ENCODE assay signal across 8 mouse cellular contexts in genomic region chr10:81568381-81569191, GRCm38 (mm10). TPM values are rescaled to one million over a fixed set of nuclear protein-coding genes. Genes with fewer than 3 reads are reported as not detected.
A peak's percentile ranks its signal among the peaks of the same experiment; 100 is the strongest.
DNase-seq lines count a peak whose midpoint lies in the region; ATAC-seq and TF ChIP-seq lines count a peak whose summit lies in the region.

No protein-coding gene starts in this region.

- ATAC-seq in cerebellum, adult (ENCODE audit: insufficient number of reproducible peaks, low FRiP score, low TSS enrichment): no peak
- ATAC-seq in intestine, embryonic 15.5 days: peak; percentile 11
- peak; percentile 4 for ATAC-seq in lung, embryonic 15.5 days (ENCODE audit: borderline replicate concordance, extremely low read depth, low FRiP score, low TSS enrichment)

- no peak for TF ChIP-seq CTCF in brain, embryonic 14.5 days (IDR thresholded peaks at IDR 0.05; ENCODE audit: borderline replicate concordance, extremely low read depth, insufficient read depth, insufficient read length)
- no peak for TF ChIP-seq CTCF in testis, adult 2 months (IDR thresholded peaks at IDR 0.05; ENCODE audit: control insufficient read depth, insufficient read depth, insufficient replicate concordance, low read depth, low read length)

- H3K4me1 ChIP-seq in intestine, embryonic 15.5 days (replicated peaks): peaks cover 66% of the 10 kb centered on the region
- H3K4me1 ChIP-seq in lung, embryonic 15.5 days: peaks cover 73% of the 10 kb centered on the region
- peaks cover 30% of the 10 kb centered on the region for H3K4me1 ChIP-seq in testis, adult 2 months (ENCODE audit: control insufficient read depth, insufficient read depth, low read length)

- H3K4me2 ChIP-seq in intestine, embryonic 15.5 days (replicated peaks): peak overlapping the region; percentile 44
- peak overlapping the region; percentile 38 for H3K4me2 ChIP-seq in lung, embryonic 15.5 days

- peak overlapping the region; percentile 83 for H3K27ac ChIP-seq in intestine, embryonic 15.5 days
- H3K27ac ChIP-seq in lung, embryonic 15.5 days: peak overlapping the region; percentile 96
- peak overlapping the region; percentile 33; the same call in 1 of the 2 replicates for H3K27ac ChIP-seq in testis, adult 2 months (ENCODE audit: control insufficient read depth, insufficient read depth, low read depth, low read length)

- H3K9me3 ChIP-seq in intestine, embryonic 15.5 days: no peaks in the 10 kb centered on the region
- no peaks in the 10 kb centered on the region for H3K9me3 ChIP-seq in lung, embryonic 15.5 days

- no peak overlapping the region for H3K4me3 ChIP-seq in intestine, embryonic 15.5 days (replicated peaks)
- no peak overlapping the region for H3K4me3 ChIP-seq in lung, embryonic 15.5 days
- H3K4me3 ChIP-seq in testis, adult 2 months (ENCODE audit: control insufficient read depth, low read depth, low read length): no peak overlapping the region

- H3K9ac ChIP-seq in intestine, embryonic 15.5 days: 0 out of 2 replicates have a peak overlapping the region, but pooled peaks have one; percentile 6
- H3K9ac ChIP-seq in lung, embryonic 15.5 days: no peak overlapping the region

- H3K27me3 ChIP-seq in intestine, embryonic 15.5 days (replicated peaks): 0 out of 2 replicates have a peak, but pooled peaks cover 3% of the 10 kb centered on the region
- H3K27me3 ChIP-seq in lung, embryonic 15.5 days: no peaks in the 10 kb centered on the region
- no peaks in the 10 kb centered on the region for H3K27me3 ChIP-seq in testis, adult 2 months (ENCODE audit: control insufficient read depth, insufficient read depth, low read length)

- DNase-seq in cerebellum, postnatal 10 days: peak; percentile 68 to 79
- DNase-seq in brain, embryonic 14.5 days (ENCODE audit: low read depth): peak; percentile 91
- DNase-seq in right cerebral cortex, postnatal 4 days: no peak
- no peak for DNase-seq in left cerebral cortex, adult 9 months (ENCODE audit: low spot score in 2 of 2)

- H3K36me3 ChIP-seq in intestine, embryonic 15.5 days: peaks cover 19% of the 10 kb centered on the region
- peaks cover 26% of the 10 kb centered on the region for H3K36me3 ChIP-seq in lung, embryonic 15.5 days
- no peaks in the 10 kb centered on the region for H3K36me3 ChIP-seq in testis, adult 2 months (ENCODE audit: control insufficient read depth, insufficient read depth, low read length)

- no peak for TF ChIP-seq POLR2A in brain, embryonic 14.5 days (IDR thresholded peaks at IDR 0.05; ENCODE audit: borderline replicate concordance, extremely low read depth, insufficient read depth, insufficient read length, poor library complexity, severe bottlenecking)
- no peak for TF ChIP-seq POLR2A in testis, adult 2 months (IDR thresholded peaks at IDR 0.05; ENCODE audit: control insufficient read depth, low read depth, low read length)

- 8% methylated on average over 16 of the region's 16 CpGs for WGBS in intestine, embryonic 15.5 days
- WGBS in lung, embryonic 15.5 days: 3% methylated on average over 16 of the region's 16 CpGs

RNA-seq across cellular contexts. Expression of gene Tle2, which starts 5.8 kb away (rescaled TPM):
- 82.1 and 123 TPM in 2 replicates for polyA plus RNA-seq in brain, embryonic 14.5 days (2012; rRNA removed)
- polyA plus RNA-seq in intestine, embryonic 15.5 days (2015; fragmentation: Nextera tagmentation; extraction: Ambion mirVana): 14.5 and 17.8 TPM in 2 replicates
- 39.3 and 49.7 TPM in 2 replicates for polyA plus RNA-seq in lung, embryonic 15.5 days (2015; fragmentation: Nextera tagmentation; extraction: Ambion mirVana)
- polyA plus RNA-seq in testis, adult 2 months (2012; rRNA removed): 19.0 and 22.1 TPM in 2 replicates

RNA-seq across cellular contexts. Expression of gene Aes, which starts 9.3 kb away (rescaled TPM):
- 568 and 696 TPM in 2 replicates for polyA plus RNA-seq in brain, embryonic 14.5 days (2012; rRNA removed)
- polyA plus RNA-seq in intestine, embryonic 15.5 days (2015; fragmentation: Nextera tagmentation; extraction: Ambion mirVana): 743 and 808 TPM in 2 replicates
- 662 and 670 TPM in 2 replicates for polyA plus RNA-seq in lung, embryonic 15.5 days (2015; fragmentation: Nextera tagmentation; extraction: Ambion mirVana)
- polyA plus RNA-seq in testis, adult 2 months (2012; rRNA removed): 154 and 172 TPM in 2 replicates

RNA-seq across cellular contexts. Expression of gene Gna11, which starts 23.6 kb away (rescaled TPM):
- 110 and 115 TPM in 2 replicates for polyA plus RNA-seq in brain, embryonic 14.5 days (2012; rRNA removed)
- 245 and 269 TPM in 2 replicates for polyA plus RNA-seq in intestine, embryonic 15.5 days (2015; fragmentation: Nextera tagmentation; extraction: Ambion mirVana)
- 72.7 and 74.2 TPM in 2 replicates for polyA plus RNA-seq in lung, embryonic 15.5 days (2015; fragmentation: Nextera tagmentation; extraction: Ambion mirVana)
- polyA plus RNA-seq in testis, adult 2 months (2012; rRNA removed): 26.3 and 28.9 TPM in 2 replicates

RNA-seq across cellular contexts. Expression of gene Tle6, which starts 32.3 kb away (rescaled TPM):
- polyA plus RNA-seq in brain, embryonic 14.5 days (2012; rRNA removed): 5.3 and 8.2 TPM in 2 replicates
- 19.9 and 26.0 TPM in 2 replicates for polyA plus RNA-seq in intestine, embryonic 15.5 days (2015; fragmentation: Nextera tagmentation; extraction: Ambion mirVana)
- 28.1 and 29.3 TPM in 2 replicates for polyA plus RNA-seq in lung, embryonic 15.5 days (2015; fragmentation: Nextera tagmentation; extraction: Ambion mirVana)
- 16.5 and 16.9 TPM in 2 replicates for polyA plus RNA-seq in testis, adult 2 months (2012; rRNA removed)

RNA-seq across cellular contexts. Expression of gene BC025920, which starts 37.5 kb away (rescaled TPM):
- polyA plus RNA-seq in brain, embryonic 14.5 days (2012; rRNA removed): 5.5 and 6.7 TPM in 2 replicates
- 0.85 and 1.00 TPM in 2 replicates for polyA plus RNA-seq in intestine, embryonic 15.5 days (2015; fragmentation: Nextera tagmentation; extraction: Ambion mirVana)
- 0.66 and 0.78 TPM in 2 replicates for polyA plus RNA-seq in lung, embryonic 15.5 days (2015; fragmentation: Nextera tagmentation; extraction: Ambion mirVana)
- polyA plus RNA-seq in testis, adult 2 months (2012; rRNA removed): 0.47 and 0.68 TPM in 2 replicates

Comparison
In these comparisons a context has a peak if more than half of its experiments do, and no peak if none do; other contexts are left out.
1. DNase-seq: peak in cerebellum, postnatal 10 days (2 of 2) and brain, embryonic 14.5 days (single experiment); none in right cerebral cortex, postnatal 4 days (single experiment) and left cerebral cortex, adult 9 months (0 of 2).
2. H3K27ac ChIP-seq: peak in every context shown above with its lines; median percentile 96 in lung, embryonic 15.5 days; 83 in intestine, embryonic 15.5 days; 33 in testis, adult 2 months.